Mouse (Mus musculus) natural killer cell, adult 2 months (primary cell): ENCODE data around the gene Epha2.

Source experiments
- DNase-seq, 2 experiments: peaks; one replicate each; pipeline ENCODE4 v3.0.0; 2022; ENCODE audit warnings: low spot score in 2 of 2

The Epha2 gene

GRCm38 (mm10) chr4:141329968-141330367 is 28.9 kb downstream of the Epha2 start:
- no peak for DNase-seq

- no peak for DNase-seq
Measured at GRCm38 (mm10) chr4:141331446-141331845, 30.4 kb downstream of the Epha2 start.

- DNase-seq = no peak
Measured at GRCm38 (mm10) chr4:141332258-141332657, 31.2 kb downstream of the Epha2 start.

GRCm38 (mm10) chr4:141334695-141335094 is 33.7 kb downstream of the Epha2 start:
- DNase-seq = no peak

- DNase-seq = no peak
Measured at GRCm38 (mm10) chr4:141335263-141335796, 34.3 kb downstream of the Epha2 start.

- no peak for DNase-seq
Measured at GRCm38 (mm10) chr4:141336196-141336595, 35.2 kb downstream of the Epha2 start.

GRCm38 (mm10) chr4:141337986-141338385 is 36.9 kb downstream of the Epha2 start:
- no peak for DNase-seq

- no peak for DNase-seq
Measured at GRCm38 (mm10) chr4:141338853-141339252, 37.8 kb downstream of the Epha2 start.

- no peak for DNase-seq
Measured at GRCm38 (mm10) chr4:141341477-141341876, 40.4 kb downstream of the Epha2 start.

GRCm38 (mm10) chr4:141343515-141343914 is 42.5 kb downstream of the Epha2 start:
- no peak for DNase-seq

- DNase-seq = no peak
Measured at GRCm38 (mm10) chr4:141345219-141345618, 44.2 kb downstream of the Epha2 start.

GRCm38 (mm10) chr4:141347365-141347797 is 46.3 kb downstream of the Epha2 start:
- DNase-seq = no peak

GRCm38 (mm10) chr4:141348616-141349015 is 47.6 kb downstream of the Epha2 start:
- no peak for DNase-seq

- no peak for DNase-seq
Measured at GRCm38 (mm10) chr4:141350015-141350414, 49.0 kb downstream of the Epha2 start.

- no peak for DNase-seq
Measured at GRCm38 (mm10) chr4:141351972-141352371, 50.9 kb downstream of the Epha2 start.

- DNase-seq = no peak
Measured at GRCm38 (mm10) chr4:141352986-141353385, 51.9 kb downstream of the Epha2 start.

GRCm38 (mm10) chr4:141353868-141354267 is 52.8 kb downstream of the Epha2 start:
- DNase-seq = peak in 1 of 2 experiments; percentile 51

GRCm38 (mm10) chr4:141357811-141358210 is 56.8 kb downstream of the Epha2 start:
- no peak for DNase-seq

GRCm38 (mm10) chr4:141359222-141359621 is 58.2 kb downstream of the Epha2 start:
- no peak for DNase-seq

- peak in 1 of 2 experiments; percentile 26 for DNase-seq
Measured at GRCm38 (mm10) chr4:141360846-141361245, 59.8 kb downstream of the Epha2 start.

- peak; percentile 42 to 69 for DNase-seq
Measured at GRCm38 (mm10) chr4:141362937-141363548, 62.0 kb downstream of the Epha2 start.

GRCm38 (mm10) chr4:141365126-141365525 is 64.1 kb downstream of the Epha2 start:
- DNase-seq = no peak

GRCm38 (mm10) chr4:141365876-141366275 is 64.8 kb downstream of the Epha2 start:
- no peak for DNase-seq
